Mouse (Mus musculus) hindbrain, postnatal 0 days (tissue): ENCODE measurements around the gene Man1a. TPM values are rescaled to one million over a fixed set of nuclear protein-coding genes. Genes with fewer than 3 reads are reported as not detected.

Source experiments
- ATAC-seq: fragments of 200-750 bp; cut with Nextera tagmentation; 2 replicates; pipeline ENCODE4 v1.8.0; 2017; ENCODE audit warnings: mild to moderate bottlenecking, moderate TSS enrichment, moderate library complexity
- DNase-seq: peaks from one replicate; pipeline ENCODE4 v3.0.0-alpha.2; 2015; ENCODE audit warnings: low spot score
- H3K27ac ChIP-seq: fragments of 300-500 bp; sonication (generic); 2 replicates; pipeline ENCODE4 v1.5.1; 2014; ENCODE audit warnings: mild to moderate bottlenecking
- H3K27me3 ChIP-seq: fragments of 300-500 bp; sonication (generic); 2 replicates; pipeline ENCODE4 v1.6.1; 2014; ENCODE audit warnings: low read length, mixed read lengths; ENCODE audit not compliant: insufficient read depth
- H3K36me3 ChIP-seq: fragments of 300-500 bp; sonication (generic); 2 replicates; pipeline ENCODE4 v1.6.1; 2014; ENCODE audit warnings: low read length, mixed read lengths; ENCODE audit not compliant: insufficient read depth
- H3K4me1 ChIP-seq: fragments of 300-500 bp; sonication (generic); 2 replicates; pipeline ENCODE4 v1.6.1; 2014; ENCODE audit warnings: antibody characterized with exemption, low read length, mixed read lengths; ENCODE audit not compliant: insufficient read depth
- H3K4me2 ChIP-seq: fragments of 300-500 bp; sonication (generic); 2 replicates; pipeline ENCODE4 v1.6.1; 2014; ENCODE audit warnings: low read depth, mild to moderate bottlenecking, low read length, moderate library complexity, mixed read lengths
- H3K4me3 ChIP-seq: fragments of 300-500 bp; sonication (generic); 2 replicates; pipeline ENCODE4 v1.5.1; 2014; ENCODE audit warnings: low read length
- H3K9ac ChIP-seq: fragments of 300-500 bp; sonication (generic); replicated peaks from 2 replicates; pipeline ENCODE4 v1.6.1; 2014; ENCODE audit warnings: mild to moderate bottlenecking, low read length, moderate library complexity, mixed read lengths
- H3K9me3 ChIP-seq: fragments of 300-500 bp; sonication (generic); 2 replicates; pipeline ENCODE4 v1.6.1; 2016; ENCODE audit warnings: low read length, mixed read lengths
- CTCF ChIP-seq: IDR thresholded peaks from 2 replicates; pipeline ENCODE4 v1.5.1; 2016; ENCODE audit warnings: antibody characterized with exemption, control low read depth, low read depth
- WGBS: fragments of 180-500 bp; shearing (Covaris S2); extraction: QIAGEN DNeasy Blood & Tissue Kit; methylation state at CpG from one replicate; pipeline ENCODE4 v1.1.7; 2014; 5-methylcytosine and 5-hydroxymethylcytosine counted together
- polyA plus RNA-seq: library from polyadenylated mRNA; unstranded; fragments of >200 nt; fragmentation: Nextera tagmentation; extraction: Ambion mirVana; gene quantifications from 2 replicates; pipeline ENCODE4 v1.2.1, GENCODE M21; 2015
- total RNA-seq: library from RNA; depleted of rRNA; stranded (reverse); fragments of >200 nt; gene quantifications from 2 replicates; pipeline ENCODE4 v1.2.3, GENCODE M21; 2014

Gene Man1a
- total and polyA plus RNA-seq, 2 experiments from 2014 or later, result 4.3 to 15.1 TPM

- no peaks in the 10 kb centered on the region for H3K4me1 ChIP-seq
- no peak for TF ChIP-seq CTCF
- H3K9ac ChIP-seq, result no peak overlapping the region
- H3K4me3 ChIP-seq, result no peak overlapping the region
- no peak for DNase-seq
- no peaks in the 10 kb centered on the region for H3K27me3 ChIP-seq
- no peaks in the 10 kb centered on the region for H3K9me3 ChIP-seq
- no peaks in the 10 kb centered on the region for H3K36me3 ChIP-seq
- ATAC-seq, result no peak
- H3K27ac ChIP-seq, result no peak overlapping the region
- H3K4me2 ChIP-seq, result no peak overlapping the region
- 85% methylated on average over 11 of the region's 11 CpGs for WGBS
Measured at GRCm38 (mm10) chr10:54062835-54063234, 13.6 kb downstream of the Man1a start.

- H3K36me3 ChIP-seq, result no peaks in the 10 kb centered on the region
- H3K9ac ChIP-seq, result no peak overlapping the region
- H3K27ac ChIP-seq, result no peak overlapping the region
- no peaks in the 10 kb centered on the region for H3K27me3 ChIP-seq
- TF ChIP-seq CTCF, result no peak
- no peaks in the 10 kb centered on the region for H3K4me1 ChIP-seq
- DNase-seq (no peak), ATAC-seq (no peak)
- 94% methylated on average over 4 of the region's 4 CpGs for WGBS
- H3K9me3 ChIP-seq, result no peaks in the 10 kb centered on the region
- H3K4me3 ChIP-seq, result no peak overlapping the region
- no peak overlapping the region for H3K4me2 ChIP-seq
Measured at GRCm38 (mm10) chr10:54061159-54061558, 15.2 kb downstream of the Man1a start.

- Histone ChIP-seq H3K4me1 (no peaks in the 10 kb centered on the region), H3K36me3 (no peaks in the 10 kb centered on the region), H3K27me3 (no peaks in the 10 kb centered on the region), H3K4me3 (no peak overlapping the region), H3K4me2 (no peak overlapping the region), H3K27ac (no peak overlapping the region), H3K9me3 (no peaks in the 10 kb centered on the region), H3K9ac (no peak overlapping the region)
- TF ChIP-seq CTCF, result no peak
- DNase-seq, result no peak
- 75% methylated on average over 7 of the region's 7 CpGs for WGBS
- ATAC-seq, result no peak
Measured at GRCm38 (mm10) chr10:54060587-54060986, 15.8 kb downstream of the Man1a start.

- DNase-seq (peak; percentile 73), ATAC-seq (0 out of 2 replicates have a peak, but pooled peaks have one; percentile 45)
- no peak overlapping the region for H3K9ac ChIP-seq
- H3K4me2 ChIP-seq, result no peak overlapping the region
- no peaks in the 10 kb centered on the region for H3K9me3 ChIP-seq
- 40% methylated on average over 6 of the region's 6 CpGs for WGBS
- no peak overlapping the region for H3K27ac ChIP-seq
- H3K4me3 ChIP-seq, result no peak overlapping the region
- no peaks in the 10 kb centered on the region for H3K4me1 ChIP-seq
- H3K27me3 ChIP-seq, result no peaks in the 10 kb centered on the region
- TF ChIP-seq CTCF, result peak; percentile 69
- no peaks in the 10 kb centered on the region for H3K36me3 ChIP-seq
Measured at GRCm38 (mm10) chr10:54059679-54060249, 16.6 kb downstream of the Man1a start.

GRCm38 (mm10) chr10:54059092-54059496, 17.3 kb downstream of the Man1a start:
- ATAC-seq (no peak), DNase-seq (no peak)
- H3K4me2 ChIP-seq, result no peak overlapping the region
- WGBS, result 21% methylated on average over 3 of the region's 3 CpGs
- no peak overlapping the region for H3K27ac ChIP-seq
- no peaks in the 10 kb centered on the region for H3K9me3 ChIP-seq
- TF ChIP-seq CTCF, result no peak
- no peak overlapping the region for H3K4me3 ChIP-seq
- H3K27me3 ChIP-seq, result no peaks in the 10 kb centered on the region
- H3K4me1 ChIP-seq, result no peaks in the 10 kb centered on the region
- no peak overlapping the region for H3K9ac ChIP-seq
- H3K36me3 ChIP-seq, result no peaks in the 10 kb centered on the region

GRCm38 (mm10) chr10:54058657-54059056, 17.8 kb downstream of the Man1a start:
- no peak overlapping the region for H3K4me3 ChIP-seq
- no peaks in the 10 kb centered on the region for H3K9me3 ChIP-seq
- no peak overlapping the region for H3K27ac ChIP-seq
- no peak overlapping the region for H3K4me2 ChIP-seq
- 80% methylated on average over 3 of the region's 3 CpGs for WGBS
- no peak for ATAC-seq
- no peaks in the 10 kb centered on the region for H3K4me1 ChIP-seq
- no peak overlapping the region for H3K9ac ChIP-seq
- DNase-seq, result no peak
- H3K27me3 ChIP-seq, result no peaks in the 10 kb centered on the region
- no peaks in the 10 kb centered on the region for H3K36me3 ChIP-seq
- no peak for TF ChIP-seq CTCF

- Histone ChIP-seq H3K27me3 (no peaks in the 10 kb centered on the region), H3K9ac (no peak overlapping the region), H3K9me3 (no peaks in the 10 kb centered on the region), H3K4me1 (no peaks in the 10 kb centered on the region), H3K36me3 (no peaks in the 10 kb centered on the region), H3K27ac (no peak overlapping the region), H3K4me3 (no peak overlapping the region), H3K4me2 (no peak overlapping the region)
- WGBS, result 87% methylated on average over 4 of the region's 4 CpGs
- ATAC-seq (no peak), DNase-seq (no peak)
- TF ChIP-seq CTCF, result no peak
Measured at GRCm38 (mm10) chr10:54054188-54054587, 22.2 kb downstream of the Man1a start.
